Mouse (Mus musculus): ENCODE results near the gene 4930550L24Rik. TPM values are rescaled to one million over a fixed set of nuclear protein-coding genes. Genes with fewer than 3 reads are reported as not detected.

The 4930550L24Rik gene
- polyA plus RNA-seq (2015; fragmentation: Nextera tagmentation; extraction: Ambion mirVana): 0.17 and 0.45 TPM in 2 replicates

DNA sequence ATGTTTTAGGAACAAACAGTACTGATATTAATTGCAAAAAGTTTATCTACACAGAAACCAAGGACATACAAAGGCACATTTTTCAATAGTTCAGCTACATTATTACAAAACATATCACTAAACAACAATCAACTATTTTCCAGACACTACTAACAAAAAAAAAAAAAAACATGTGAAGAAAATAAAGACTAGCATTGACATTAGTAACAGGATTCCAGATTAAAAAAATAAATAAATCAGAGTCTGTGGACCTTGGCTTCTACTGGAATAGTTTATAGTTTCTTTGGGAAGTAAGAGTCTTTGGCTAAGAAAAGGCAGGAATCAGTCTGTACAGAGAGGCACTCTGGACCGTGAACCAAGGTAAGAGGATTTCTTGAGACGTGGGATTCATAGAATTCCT is at the start of gene 4930550L24Rik:
TSS of gene 4930550L24Rik (plus strand) at position 301 of the 400 bp plus-strand sequence.
- no peak within 1 kb of the TSS for H3K27ac ChIP-seq (ENCODE audit: low read length)
- no peak within 1 kb of the TSS for H3K9ac ChIP-seq (ENCODE audit: low read depth, low read length)
- no peaks in the 10 kb centered on the region for H3K36me3 ChIP-seq (ENCODE audit: control insufficient read depth, insufficient read depth, low read length)
- H3K4me3 ChIP-seq (ENCODE audit: low read depth, low read length): no peak within 1 kb of the TSS
- WGBS: 80% methylated on average over 2 of the region's 2 CpGs
- H3K27me3 ChIP-seq (ENCODE audit: control insufficient read depth, insufficient read depth, low read depth, low read length): no peaks in the 10 kb centered on the region
- H3K4me2 ChIP-seq (ENCODE audit: low read length): no peak within 1 kb of the TSS
- no peaks in the 10 kb centered on the region for H3K9me3 ChIP-seq (replicated peaks; ENCODE audit: control insufficient read depth, low read length, poor library complexity, severe bottlenecking)
- no peaks in the 10 kb centered on the region for H3K4me1 ChIP-seq (ENCODE audit: control insufficient read depth, insufficient read depth, low read length)
- no peak for ATAC-seq

- Histone ChIP-seq H3K4me3 (ENCODE audit: low read depth, low read length) (no peak overlapping the region), H3K9ac (ENCODE audit: low read depth, low read length) (no peak overlapping the region), H3K9me3 (replicated peaks; ENCODE audit: control insufficient read depth, low read length, poor library complexity, severe bottlenecking) (no peaks in the 10 kb centered on the region), H3K36me3 (ENCODE audit: control insufficient read depth, insufficient read depth, low read length) (no peaks in the 10 kb centered on the region), H3K27ac (ENCODE audit: low read length) (no peak overlapping the region), H3K27me3 (ENCODE audit: control insufficient read depth, insufficient read depth, low read depth, low read length) (no peaks in the 10 kb centered on the region), H3K4me2 (ENCODE audit: low read length) (no peak overlapping the region), H3K4me1 (ENCODE audit: control insufficient read depth, insufficient read depth, low read length) (no peaks in the 10 kb centered on the region)
- WGBS: 83% methylated on average over 1 of the region's 1 CpGs
- no peak for ATAC-seq
Observed at GRCm38 (mm10) chrX:58900753-58901152, 8.4 kb upstream of the 4930550L24Rik start.

DNA sequence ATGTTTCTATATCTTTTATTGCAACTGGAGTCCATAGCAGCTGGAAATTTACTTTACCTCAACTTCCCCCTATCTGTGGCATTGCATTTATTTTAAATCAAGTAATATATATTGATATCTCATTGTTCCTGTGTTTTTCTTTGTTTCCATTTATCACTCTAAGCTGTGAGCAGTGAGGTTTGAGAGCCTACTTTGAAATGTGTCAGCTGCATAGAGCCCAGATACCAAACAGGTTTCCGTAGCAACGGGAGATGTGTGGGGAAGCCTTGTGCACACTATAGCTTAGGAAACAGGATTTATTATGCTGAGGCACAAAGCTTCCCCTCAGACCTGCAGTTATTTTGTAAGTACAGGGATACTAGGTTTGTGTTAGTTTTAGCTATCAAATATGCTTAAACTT is 58.8 kb downstream of the 4930550L24Rik start:
- Histone ChIP-seq H3K27me3 (ENCODE audit: control insufficient read depth, insufficient read depth, low read depth, low read length) (no peaks in the 10 kb centered on the region), H3K9ac (ENCODE audit: low read depth, low read length) (no peak overlapping the region), H3K4me3 (ENCODE audit: low read depth, low read length) (no peak overlapping the region), H3K4me1 (ENCODE audit: control insufficient read depth, insufficient read depth, low read length) (peaks cover 2% of the 10 kb centered on the region; the same call in 1 of the 2 replicates), H3K36me3 (ENCODE audit: control insufficient read depth, insufficient read depth, low read length) (no peaks in the 10 kb centered on the region), H3K27ac (ENCODE audit: low read length) (no peak overlapping the region), H3K9me3 (replicated peaks; ENCODE audit: control insufficient read depth, low read length, poor library complexity, severe bottlenecking) (no peaks in the 10 kb centered on the region), H3K4me2 (ENCODE audit: low read length) (no peak overlapping the region)
- 32% methylated on average over 2 of the region's 2 CpGs for WGBS
- ATAC-seq: peak; percentile 94

Data from midbrain, embryonic 16.5 days (tissue).